Mouse (Mus musculus): ENCODE results near the gene Cryge. TPM values are rescaled to one million over a fixed set of nuclear protein-coding genes. Genes with fewer than 3 reads are reported as not detected.
A peak's percentile ranks its signal among the peaks of the same experiment; 100 is the strongest.
"Not testable (repeated sequence)": the region's sequence is repeated elsewhere in the genome, so short reads cannot be mapped to it uniquely, and the experiment has no call there.

Cryge gene
- polyA plus RNA-seq (2015; fragmentation: Nextera tagmentation; extraction: Ambion mirVana) = not detected in 2 replicates

GRCm38 (mm10) chr1:65050952-65051351 lies at the start of gene Cryge:
TSS of gene Cryge (minus strand) at chr1:65051149.
- H3K27me3 ChIP-seq (ENCODE audit: insufficient read depth, low read length); H3K9me3 ChIP-seq (ENCODE audit: low read length); DNase-seq; H3K36me3 ChIP-seq (replicated peaks; ENCODE audit: insufficient read depth, low read length); ATAC-seq; H3K4me1 ChIP-seq (ENCODE audit: insufficient read depth); H3K27ac ChIP-seq (ENCODE audit: low read depth); H3K9ac ChIP-seq (replicated peaks); H3K4me2 ChIP-seq (ENCODE audit: low read depth, low read length); H3K4me3 ChIP-seq (ENCODE audit: low read depth, low read length): not testable (repeated sequence)
- 76% methylated on average over 8 of the region's 12 CpGs for whole genome bisulfite sequencing (ENCODE audit: insufficient replicate concordance)

GRCm38 (mm10) chr1:65096953-65097352 lies 46.0 kb upstream of the Cryge start:
- ATAC-seq (no peak), DNase-seq (no peak)
- no peaks in the 10 kb centered on the region for H3K36me3 ChIP-seq (replicated peaks; ENCODE audit: insufficient read depth, low read length)
- 76% methylated on average over 3 of the region's 3 CpGs for WGBS (ENCODE audit: insufficient replicate concordance)
- no peak overlapping the region for H3K4me2 ChIP-seq (ENCODE audit: low read depth, low read length)
- H3K27ac ChIP-seq (ENCODE audit: low read depth) = no peak overlapping the region
- no peak for TF ChIP-seq CTCF (IDR thresholded peaks at IDR 0.05; ENCODE audit: low read depth)
- TF ChIP-seq EP300 (IDR thresholded peaks at IDR 0.05; ENCODE audit: low read depth) = no peak
- no peak overlapping the region for H3K4me3 ChIP-seq (ENCODE audit: low read depth, low read length)
- no peaks in the 10 kb centered on the region for H3K27me3 ChIP-seq (ENCODE audit: insufficient read depth, low read length)
- H3K9me3 ChIP-seq (ENCODE audit: low read length) = no peaks in the 10 kb centered on the region
- H3K9ac ChIP-seq (replicated peaks) = no peak overlapping the region
- no peaks in the 10 kb centered on the region for H3K4me1 ChIP-seq (ENCODE audit: insufficient read depth)

- no peak overlapping the region for H3K27ac ChIP-seq (ENCODE audit: low read depth)
- TF ChIP-seq EP300 (IDR thresholded peaks at IDR 0.05; ENCODE audit: low read depth) = no peak
- TF ChIP-seq CTCF (IDR thresholded peaks at IDR 0.05; ENCODE audit: low read depth) = no peak
- 85% methylated on average over 3 of the region's 3 CpGs for WGBS (ENCODE audit: insufficient replicate concordance)
These were observed 40.6 kb upstream of the Cryge start for GRCm38 (mm10) chr1:65091566-65091965.

GRCm38 (mm10) chr1:65090370-65090769 lies 39.4 kb upstream of the Cryge start:
- Histone ChIP-seq H3K4me3 (ENCODE audit: low read depth, low read length) (no peak overlapping the region), H3K4me2 (ENCODE audit: low read depth, low read length) (no peak overlapping the region), H3K9ac (replicated peaks) (no peak overlapping the region), H3K27ac (ENCODE audit: low read depth) (no peak overlapping the region), H3K36me3 (replicated peaks; ENCODE audit: insufficient read depth, low read length) (no peaks in the 10 kb centered on the region), H3K9me3 (ENCODE audit: low read length) (no peaks in the 10 kb centered on the region), H3K4me1 (ENCODE audit: insufficient read depth) (peaks cover 9% of the 10 kb centered on the region; the same call in 1 of the 2 replicates), H3K27me3 (ENCODE audit: insufficient read depth, low read length) (no peaks in the 10 kb centered on the region)
- ATAC-seq = peak; percentile 78
- 16% methylated on average over 2 of the region's 2 CpGs for whole genome bisulfite sequencing (ENCODE audit: insufficient replicate concordance)
- TF ChIP-seq EP300 (IDR thresholded peaks at IDR 0.05; ENCODE audit: low read depth) (no peak), CTCF (IDR thresholded peaks at IDR 0.05; ENCODE audit: low read depth) (no peak)
- peak; percentile 56 for DNase-seq

More at GRCm38 (mm10) chr1:65091566-65091965, 40.6 kb upstream of the Cryge start:
- Histone ChIP-seq H3K4me3 (ENCODE audit: low read depth, low read length) (no peak overlapping the region), H3K9me3 (ENCODE audit: low read length) (no peaks in the 10 kb centered on the region), H3K27me3 (ENCODE audit: insufficient read depth, low read length) (no peaks in the 10 kb centered on the region), H3K4me2 (ENCODE audit: low read depth, low read length) (no peak overlapping the region), H3K4me1 (ENCODE audit: insufficient read depth) (peaks cover 9% of the 10 kb centered on the region; the same call in 1 of the 2 replicates), H3K9ac (replicated peaks) (no peak overlapping the region), H3K36me3 (replicated peaks; ENCODE audit: insufficient read depth, low read length) (no peaks in the 10 kb centered on the region)
- DNase-seq (no peak), ATAC-seq (no peak)

- Histone ChIP-seq H3K27me3 (ENCODE audit: insufficient read depth, low read length) (no peaks in the 10 kb centered on the region), H3K27ac (ENCODE audit: low read depth) (no peak overlapping the region), H3K4me2 (ENCODE audit: low read depth, low read length) (no peak overlapping the region), H3K36me3 (replicated peaks; ENCODE audit: insufficient read depth, low read length) (no peaks in the 10 kb centered on the region), H3K4me3 (ENCODE audit: low read depth, low read length) (no peak overlapping the region), H3K9ac (replicated peaks) (no peak overlapping the region), H3K9me3 (ENCODE audit: low read length) (no peaks in the 10 kb centered on the region), H3K4me1 (ENCODE audit: insufficient read depth) (peaks cover 9% of the 10 kb centered on the region; the same call in 1 of the 2 replicates)
- ATAC-seq (peak; percentile 50), DNase-seq (no peak)
- TF ChIP-seq CTCF (IDR thresholded peaks at IDR 0.05; ENCODE audit: low read depth) = peak; percentile 29; the same call in 1 of the 2 replicates
- no peak for TF ChIP-seq EP300 (IDR thresholded peaks at IDR 0.05; ENCODE audit: low read depth)
- WGBS (ENCODE audit: insufficient replicate concordance) = 57% methylated on average over 6 of the region's 6 CpGs
These were observed 37.8 kb upstream of the Cryge start for GRCm38 (mm10) chr1:65088567-65089356.

- no peak within 1 kb of the TSS for H3K4me3 ChIP-seq (ENCODE audit: low read depth, low read length)
- no peaks in the 10 kb centered on the region for H3K4me1 ChIP-seq (ENCODE audit: insufficient read depth)
- H3K4me2 ChIP-seq (ENCODE audit: low read depth, low read length) = no peak within 1 kb of the TSS
- H3K27ac ChIP-seq (ENCODE audit: low read depth) = no peak within 1 kb of the TSS
- no peaks in the 10 kb centered on the region for H3K9me3 ChIP-seq (ENCODE audit: low read length)
- TF ChIP-seq CTCF (IDR thresholded peaks at IDR 0.05; ENCODE audit: low read depth) (no peak), EP300 (IDR thresholded peaks at IDR 0.05; ENCODE audit: low read depth) (no peak)
- no peak for ATAC-seq
- no peaks in the 10 kb centered on the region for H3K36me3 ChIP-seq (replicated peaks; ENCODE audit: insufficient read depth, low read length)
- no peak within 1 kb of the TSS for H3K9ac ChIP-seq (replicated peaks)
- WGBS (ENCODE audit: insufficient replicate concordance) = 45% methylated on average over 7 of the region's 7 CpGs
- H3K27me3 ChIP-seq (ENCODE audit: insufficient read depth, low read length) = no peaks in the 10 kb centered on the region
- DNase-seq = no peak
These were observed 31.2 kb upstream of the Cryge start, which contains the start of gene Crygb for GRCm38 (mm10) chr1:65082188-65082587. TSS of gene Crygb (minus strand) at chr1:65082288.
